Mouse (Mus musculus) lung, adult 2 months (tissue): ENCODE results near the gene Dbnl. TPM values are rescaled to one million over a fixed set of nuclear protein-coding genes. Genes with fewer than 3 reads are reported as not detected.

Source experiments
- DNase-seq: peaks from one replicate; pipeline ENCODE4 v3.0.0; 2022
- H3K4me1 ChIP-seq: fragments of 200-500 bp; 2 replicates; pipeline ENCODE4 v1.6.1; 2011; ENCODE audit warnings: low read length; ENCODE audit not compliant: control insufficient read depth, insufficient read depth
- H3K4me3 ChIP-seq: fragments of 200-500 bp; replicated peaks from 2 replicates; pipeline ENCODE3; 2011; ENCODE audit warnings: low read depth, mild to moderate bottlenecking, control low read depth, low read length; ENCODE audit errors: extremely low read depth
- CTCF ChIP-seq: fragments of 200-500 bp; IDR thresholded peaks from 2 replicates; pipeline ENCODE4 v1.5.1; 2011; ENCODE audit warnings: mild to moderate bottlenecking, low read length, control low read depth; ENCODE audit not compliant: insufficient read depth
- POLR2A ChIP-seq: fragments of 200-500 bp; IDR thresholded peaks from 2 replicates; pipeline ENCODE4 v1.6.1; 2011; ENCODE audit warnings: low read depth, mild to moderate bottlenecking, control low read depth, low read length, borderline replicate concordance; ENCODE audit errors: extremely low read depth
- WGBS: fragments of 180-500 bp; shearing (Covaris S2); methylation state at CpG from one replicate; pipeline ENCODE4 v1.1.7; 2018; 5-methylcytosine and 5-hydroxymethylcytosine counted together
- polyA plus RNA-seq: library from polyadenylated mRNA; depleted of rRNA; stranded (reverse); fragments of >200 nt; gene quantifications from 2 replicates; pipeline ENCODE4 v1.2.3, GENCODE M21; 2012

The Dbnl gene
- polyA plus RNA-seq, 1 experiment, result 91.4 TPM

DNA sequence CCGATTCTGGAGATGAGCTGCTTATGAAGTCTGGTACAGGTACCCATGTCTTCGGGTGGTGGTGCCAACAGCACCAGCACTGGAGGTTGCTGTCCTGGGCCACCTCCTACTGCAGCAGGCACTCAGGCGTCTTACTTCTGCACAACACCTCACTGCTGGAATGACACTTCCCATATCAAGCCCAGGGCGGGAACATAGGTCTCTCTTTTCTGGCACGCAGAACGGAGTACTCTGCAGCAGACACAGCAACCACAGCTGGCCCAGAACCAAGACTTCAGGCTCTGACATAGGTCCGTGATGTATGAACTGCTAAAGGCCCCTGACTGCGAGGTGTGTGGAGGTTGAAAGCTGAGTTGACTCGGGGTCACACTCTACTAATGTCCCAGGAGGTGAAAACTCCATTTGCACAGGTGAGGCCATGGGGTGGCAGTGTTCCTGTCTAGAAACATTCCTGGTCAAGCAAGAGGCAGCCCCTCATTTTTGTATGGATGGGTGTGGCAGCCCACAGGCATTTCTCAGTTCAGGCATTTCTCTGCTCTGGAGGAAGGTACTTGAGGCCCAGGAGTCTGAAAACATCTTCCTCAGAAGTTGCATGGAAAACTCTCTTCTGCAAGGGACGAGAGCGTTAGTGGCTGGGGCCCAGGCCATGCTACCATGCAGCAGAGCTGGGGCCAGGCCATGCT, 40.4 kb downstream of the Dbnl start:
- H3K4me1 ChIP-seq, result no peaks in the 10 kb centered on the region
- H3K4me3 ChIP-seq, result no peak overlapping the region
- no peak for TF ChIP-seq CTCF
- no peak for TF ChIP-seq POLR2A
- DNase-seq, result no peak
- 78% methylated on average over 11 of the region's 11 CpGs for whole genome bisulfite sequencing

GRCm38 (mm10) chr11:5829327-5829726, 41.0 kb downstream of the Dbnl start:
- 74% methylated on average over 12 of the region's 12 CpGs for WGBS
- no peak for TF ChIP-seq CTCF
- no peak for TF ChIP-seq POLR2A
- no peak overlapping the region for H3K4me3 ChIP-seq
- no peaks in the 10 kb centered on the region for H3K4me1 ChIP-seq
- DNase-seq, result no peak

DNA sequence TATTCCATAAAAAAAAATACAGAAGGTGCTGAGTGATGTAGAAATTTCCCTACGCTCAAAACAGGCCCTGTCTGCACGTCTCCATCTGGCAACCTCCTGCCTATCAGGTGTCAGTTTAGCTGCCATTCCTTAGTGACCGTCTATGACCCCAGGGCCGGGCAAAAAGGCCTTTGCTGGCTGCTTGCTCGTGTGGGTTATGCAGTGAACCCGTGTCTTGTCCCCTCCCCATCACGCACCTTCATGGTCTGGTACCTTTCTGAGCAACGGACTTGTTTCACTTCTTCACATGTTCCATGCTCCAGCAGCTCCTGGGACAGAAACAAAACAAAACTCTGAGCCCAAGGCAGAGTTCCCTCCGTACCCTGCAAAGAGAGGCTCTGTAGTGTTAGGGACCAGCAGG, 46.2 kb downstream of the Dbnl start:
- no peak overlapping the region for H3K4me3 ChIP-seq
- WGBS, result 83% methylated on average over 9 of the region's 9 CpGs
- no peak for DNase-seq
- no peaks in the 10 kb centered on the region for H3K4me1 ChIP-seq
- no peak for TF ChIP-seq CTCF
- no peak for TF ChIP-seq POLR2A

- 70% methylated on average over 7 of the region's 7 CpGs for WGBS
- Histone ChIP-seq H3K4me3 (no peak overlapping the region), H3K4me1 (no peaks in the 10 kb centered on the region)
- TF ChIP-seq POLR2A (no peak), CTCF (no peak)
- DNase-seq, result no peak
Observed at GRCm38 (mm10) chr11:5835057-5835456, 46.8 kb downstream of the Dbnl start.

- TF ChIP-seq CTCF (no peak), POLR2A (no peak)
- Histone ChIP-seq H3K4me3 (no peak overlapping the region), H3K4me1 (no peaks in the 10 kb centered on the region)
- no peak for DNase-seq
- 57% methylated on average over 1 of the region's 1 CpGs for whole genome bisulfite sequencing
Observed at GRCm38 (mm10) chr11:5836126-5836525, 47.8 kb downstream of the Dbnl start.

GRCm38 (mm10) chr11:5837251-5838246, 49.3 kb downstream of the Dbnl start, which contains the start of gene Polm:
TSS of gene Polm (minus strand) at chr11:5838016.
- under 1% methylated on average over 63 of the region's 63 CpGs for WGBS
- TF ChIP-seq POLR2A (peak; percentile 76; the same call in 1 of the 2 replicates), CTCF (peak; percentile 72)
- peak; percentile 93 for DNase-seq

DNA sequence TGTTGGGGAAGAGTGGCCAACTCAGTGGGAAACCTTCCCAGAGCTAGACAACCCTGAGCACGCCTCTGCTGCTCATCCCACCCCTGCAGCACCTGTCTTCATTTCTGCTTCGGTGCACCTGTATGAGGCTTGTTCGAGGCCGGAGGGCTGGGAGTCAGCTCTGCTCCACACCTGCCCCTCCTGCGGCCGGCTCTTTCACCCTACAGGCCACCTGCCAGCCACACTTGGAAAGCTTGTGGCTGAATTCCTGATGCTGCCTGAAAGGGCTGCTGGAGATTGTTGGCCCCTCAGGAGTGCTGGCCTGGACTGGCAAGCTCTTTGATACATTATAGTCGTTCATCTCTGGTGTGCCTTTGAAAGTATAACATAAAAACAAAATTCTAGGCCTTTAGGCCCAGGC, 52.1 kb downstream of the Dbnl start:
- 82% methylated on average over 7 of the region's 7 CpGs for WGBS
- DNase-seq, result no peak
- H3K4me3 ChIP-seq, result no peak overlapping the region
- TF ChIP-seq CTCF (no peak), POLR2A (no peak)
- no peaks in the 10 kb centered on the region for H3K4me1 ChIP-seq

More at GRCm38 (mm10) chr11:5837251-5838246, 49.3 kb downstream of the Dbnl start, which contains the start of gene Polm:
- H3K4me1 ChIP-seq, result no peaks in the 10 kb centered on the region
- H3K4me3 ChIP-seq, result peak within 1 kb of the TSS; percentile 74

DNA sequence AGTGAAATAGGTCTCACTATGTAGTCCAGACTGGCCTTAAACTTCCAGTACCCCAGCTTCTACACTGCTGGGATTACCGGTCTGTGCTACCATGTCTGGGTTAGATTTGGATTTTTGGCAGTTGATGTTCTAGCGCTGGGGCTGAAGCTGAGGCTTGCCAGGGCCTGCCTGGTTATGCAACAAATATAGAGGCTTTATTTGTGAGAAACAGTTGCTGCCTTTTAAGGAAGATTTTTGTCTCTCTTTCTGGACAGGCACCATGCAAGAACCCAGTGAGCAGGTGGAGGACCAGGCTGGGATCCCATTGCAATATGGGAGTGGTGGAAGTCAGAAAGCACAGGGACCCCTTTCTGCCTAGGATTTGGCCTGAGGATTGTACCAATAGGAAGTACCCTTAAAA, 53.5 kb downstream of the Dbnl start:
- TF ChIP-seq POLR2A (no peak), CTCF (no peak)
- no peaks in the 10 kb centered on the region for H3K4me1 ChIP-seq
- no peak overlapping the region for H3K4me3 ChIP-seq
- no peak for DNase-seq
- 78% methylated on average over 2 of the region's 2 CpGs for WGBS

- 82% methylated on average over 3 of the region's 3 CpGs for WGBS
- no peak for TF ChIP-seq POLR2A
- TF ChIP-seq CTCF, result no peak
- H3K4me3 ChIP-seq, result no peak overlapping the region
- H3K4me1 ChIP-seq, result no peaks in the 10 kb centered on the region
- no peak for DNase-seq
Observed at GRCm38 (mm10) chr11:5843131-5843530, 54.8 kb downstream of the Dbnl start.

DNA sequence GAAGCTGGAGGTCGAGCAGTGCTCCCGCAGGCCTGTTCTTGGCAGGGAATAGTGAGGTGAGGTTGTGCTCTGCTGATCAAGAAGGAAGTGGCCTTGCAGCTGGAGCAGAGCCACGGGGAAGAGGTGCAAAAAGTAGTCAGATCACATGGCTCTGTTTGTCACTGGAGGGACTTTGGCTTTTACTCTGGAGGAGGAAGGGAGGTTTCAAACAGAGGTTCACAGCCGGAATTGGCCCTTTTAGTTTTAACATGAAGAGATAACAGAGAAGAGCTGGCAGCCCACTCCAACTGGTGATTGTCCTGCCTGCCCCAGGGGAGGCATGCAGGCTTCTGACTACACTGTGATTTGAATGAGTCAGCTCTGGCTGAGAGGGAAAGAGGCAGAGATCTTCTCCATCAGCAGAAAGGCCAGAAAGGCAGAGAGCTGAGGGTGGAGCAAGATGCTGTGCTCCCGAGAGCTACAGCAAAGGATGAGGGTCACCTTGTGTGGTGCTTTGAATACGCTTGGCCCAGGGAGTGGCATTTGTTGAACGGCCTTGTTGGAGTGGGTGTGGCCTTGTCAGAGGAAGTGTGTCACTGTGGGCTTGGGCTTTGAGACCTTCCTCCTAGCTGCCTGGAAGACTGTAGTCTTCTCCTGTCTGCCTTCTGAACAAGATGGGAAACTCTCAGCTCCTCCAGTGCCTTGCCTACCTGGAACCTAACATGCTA, 58.5 kb downstream of the Dbnl start:
- 40% methylated on average over 7 of the region's 7 CpGs for WGBS
- no peak for TF ChIP-seq POLR2A
- TF ChIP-seq CTCF, result no peak
- Histone ChIP-seq H3K4me1 (no peaks in the 10 kb centered on the region), H3K4me3 (no peak overlapping the region)
- no peak for DNase-seq
